ENCODE assay signal across 30 mouse cellular contexts in the genomic region with DNA sequence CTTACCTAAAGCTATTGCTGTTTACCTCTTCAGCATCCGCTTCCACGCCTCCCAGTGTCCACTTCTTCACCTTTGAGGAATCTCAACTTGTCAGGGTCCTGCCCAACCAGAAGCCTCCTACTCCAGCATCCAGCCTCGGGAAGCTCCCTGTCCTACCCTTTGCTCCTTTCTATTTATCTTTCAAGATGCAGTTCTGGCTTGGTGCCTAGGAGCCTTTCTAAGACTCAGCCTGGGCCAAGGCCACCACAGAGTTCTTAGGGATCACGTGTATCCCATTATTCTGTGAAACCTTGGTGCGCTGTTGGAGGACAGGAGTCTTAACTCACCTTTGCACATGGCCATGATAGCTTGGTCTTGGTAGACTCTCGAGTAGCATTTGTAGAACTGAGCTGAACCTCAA. TPM values are rescaled to one million over a fixed set of nuclear protein-coding genes. Genes with fewer than 3 reads are reported as not detected.
A peak's percentile ranks its signal among the peaks of the same experiment; 100 is the strongest.
DNase-seq lines count a peak whose midpoint lies in the region; ATAC-seq and TF ChIP-seq lines count a peak whose summit lies in the region.
"Had no signal": no experiment of that assay in that cellular context is flagged by ENCODE, and none has a peak within 500 bp of the region (broad histone marks: within the 10 kb centered on the region; RNA-seq: fewer than 3 reads in every experiment).

No protein-coding gene starts in this region.

- no peak for ATAC-seq in lung, embryonic 14.5 days (ENCODE audit: insufficient read depth)
- ATAC-seq: forebrain, embryonic 16.5 days; intestine, embryonic 16.5 days; liver, embryonic 12.5 days; liver, postnatal 0 days; lung, postnatal 0 days had no signal

- H3K36me3 ChIP-seq in lung, embryonic 14.5 days (ENCODE audit: insufficient read depth): peaks cover 26% of the 10 kb centered on the region
- H3K36me3 ChIP-seq: liver, embryonic 12.5 days had no signal

- H3K9ac ChIP-seq in lung, embryonic 14.5 days: no peak overlapping the region
- H3K9ac ChIP-seq: hindbrain, embryonic 13.5 days; liver, embryonic 12.5 days; liver, postnatal 0 days; midbrain, embryonic 12.5 days; neural tube, embryonic 12.5 days had no signal

- no peaks in the 10 kb centered on the region for H3K9me3 ChIP-seq in lung, embryonic 14.5 days (ENCODE audit: low read depth, low read length)
- H3K9me3 ChIP-seq: hindbrain, embryonic 13.5 days; liver, embryonic 12.5 days; megakaryocyte, embryonic 14.5 days; midbrain, embryonic 12.5 days; neural tube, embryonic 12.5 days had no signal

- intact Hi-C loops in heart, postnatal 25 days (cut with DNase I): no loop called here

- DNase-seq in adrenal gland, adult (ENCODE audit: inconsistent age in 2 of 2, low spot score in 1 of 2): peak; percentile 62 to 81
- no peak for DNase-seq in adrenal gland, postnatal 4 days (ENCODE audit: low spot score in 2 of 2)
- DNase-seq in lung, embryonic 14.5 days: peak; percentile 50
- DNase-seq in lung, postnatal 4 days: no peak
- peak; percentile 34 for DNase-seq in NIH3T3 (ENCODE audit: low read depth)
- DNase-seq in adrenal gland, postnatal 25 days: peak; percentile 26
- no peak for DNase-seq in heart, postnatal 25 days (ENCODE audit: low spot score)
- DNase-seq: cerebellum, adult 11-12 months; cerebellum, postnatal 10 days; gastrocnemius, adult 2 months; gastrocnemius, postnatal 36 days; heart, adult 18-20 months; heart, postnatal 4 days; left cerebral cortex, postnatal 4 days; liver, postnatal 0 days; right cerebral cortex, adult 18-20 months; spleen, adult 18-20 months had no signal

- no peak for TF ChIP-seq CTCF in lung, embryonic 14.5 days (IDR thresholded peaks at IDR 0.05; ENCODE audit: low read depth)

- H3K4me2 ChIP-seq in lung, embryonic 14.5 days: no peak overlapping the region
- H3K4me2 ChIP-seq: heart, embryonic 11.5 days; hindbrain, embryonic 13.5 days; liver, embryonic 12.5 days; midbrain, embryonic 12.5 days; neural tube, embryonic 12.5 days had no signal

- H3K4me1 ChIP-seq in lung, embryonic 14.5 days (ENCODE audit: insufficient read depth): no peaks in the 10 kb centered on the region
- H3K4me1 ChIP-seq: liver, embryonic 12.5 days; megakaryocyte, embryonic 14.5 days had no signal

- H3K27me3 ChIP-seq in lung, embryonic 14.5 days (ENCODE audit: insufficient read depth, low read length): no peaks in the 10 kb centered on the region
- H3K27me3 ChIP-seq: hindbrain, embryonic 13.5 days; liver, embryonic 12.5 days; megakaryocyte, embryonic 14.5 days; midbrain, embryonic 12.5 days; neural tube, embryonic 12.5 days had no signal

- H3K4me3 ChIP-seq in lung, embryonic 14.5 days (ENCODE audit: low read depth, low read length): no peak overlapping the region
- H3K4me3 ChIP-seq: erythroblast, embryonic 14.5 days; gastrocnemius, adult 2 months; hindbrain, embryonic 13.5 days; liver, embryonic 12.5 days; megakaryocyte, embryonic 14.5 days; midbrain, embryonic 12.5 days; myocyte; neural tube, embryonic 12.5 days had no signal

- H3K27ac ChIP-seq in lung, embryonic 14.5 days (ENCODE audit: low read depth): no peak overlapping the region
- H3K27ac ChIP-seq: gastrocnemius, adult 2 months; hindbrain, embryonic 13.5 days; kidney, postnatal 0 days; liver, embryonic 12.5 days; midbrain, embryonic 12.5 days; neural tube, embryonic 12.5 days had no signal

- WGBS in lung, embryonic 14.5 days: 73% methylated on average over 6 of the region's 6 CpGs

RNA-seq across cellular contexts. Expression of a gene that starts 50.8 kb away (rescaled TPM):
- 10 to 100 TPM; 30.7 to 33.0 TPM for total RNA-seq in adrenal gland, postnatal 4 days (2021)
- polyA plus RNA-seq in lung, embryonic 14.5 days (2014; fragmentation: Nextera tagmentation; extraction: Ambion mirVana): 12.7 and 12.8 TPM in 2 replicates
- 15.2 and 18.1 TPM in 2 replicates for total RNA-seq in adrenal gland, postnatal 25 days (2021)
- 1 to 10 TPM; 7.1 to 8.4 TPM for total RNA-seq in heart, postnatal 25 days (2021)
- total RNA-seq: CH12.LX had no signal
- polyA plus RNA-seq: erythroblast, embryonic 14.5 days had no signal

Comparison
In these comparisons a context has a peak if more than half of its experiments do, and no peak if none do; other contexts are left out.
1. DNase-seq: peak in adrenal gland, adult (2 of 2), lung, embryonic 14.5 days (single experiment), NIH3T3 (single experiment) and adrenal gland, postnatal 25 days (single experiment); none in adrenal gland, postnatal 4 days (0 of 2), lung, postnatal 4 days (0 of 2) and heart, postnatal 25 days (single experiment).